Mouse (Mus musculus): ENCODE measurements around the gene Olfr894.
"Not testable (repeated sequence)": the region's sequence is repeated elsewhere in the genome, so short reads cannot be mapped to it uniquely, and the experiment has no call there.

The Olfr894 gene

DNA sequence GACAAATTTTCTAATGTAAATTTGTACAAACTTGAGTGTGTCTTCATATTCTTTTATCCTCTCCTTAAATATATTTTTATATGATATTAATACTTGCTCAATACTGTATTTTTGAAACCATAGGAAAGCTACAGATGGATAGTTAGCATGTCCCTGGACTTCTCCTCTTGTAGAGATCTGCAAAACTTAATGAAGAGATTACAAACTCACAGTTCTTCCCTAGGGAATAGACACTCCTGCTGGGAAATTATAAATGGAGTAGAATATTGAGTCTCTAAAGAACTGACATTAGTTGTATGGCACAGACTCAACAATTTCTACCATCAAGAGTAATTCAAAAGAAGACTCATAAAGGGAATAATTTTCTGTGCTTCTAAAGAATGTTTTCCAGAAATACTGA, at the start of gene Olfr894:
Gene Olfr894 (plus strand): TSS at position 301 of the 400 bp plus-strand sequence.
- DNase-seq: no peak

DNA sequence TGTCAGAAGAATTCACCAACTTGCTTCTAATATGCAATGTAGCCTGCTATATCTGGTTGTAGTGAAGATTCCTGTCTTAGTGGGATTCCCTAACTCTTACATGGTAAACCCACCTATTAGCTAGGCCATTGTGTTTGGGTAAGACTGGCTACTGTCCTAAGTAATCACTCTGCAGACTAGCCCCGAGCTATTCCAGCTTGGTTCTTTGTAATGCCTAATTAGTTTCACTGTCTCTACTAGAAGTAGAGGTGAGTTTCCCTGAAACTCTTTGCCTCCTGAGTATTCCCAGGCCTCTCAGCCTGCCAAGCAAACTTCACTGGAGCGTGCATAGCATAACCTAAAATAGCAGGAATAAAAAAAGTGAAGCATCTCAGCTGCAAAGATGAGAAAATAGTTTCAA, 49.5 kb upstream of the Olfr894 start:
- DNase-seq: not testable (repeated sequence)

- no peak for DNase-seq
Observed at GRCm38 (mm10) chr9:38180721-38181120, 37.1 kb upstream of the Olfr894 start, which contains the start of gene Olfr891. Olfr891 (minus strand) TSS chr9:38180821.

DNA sequence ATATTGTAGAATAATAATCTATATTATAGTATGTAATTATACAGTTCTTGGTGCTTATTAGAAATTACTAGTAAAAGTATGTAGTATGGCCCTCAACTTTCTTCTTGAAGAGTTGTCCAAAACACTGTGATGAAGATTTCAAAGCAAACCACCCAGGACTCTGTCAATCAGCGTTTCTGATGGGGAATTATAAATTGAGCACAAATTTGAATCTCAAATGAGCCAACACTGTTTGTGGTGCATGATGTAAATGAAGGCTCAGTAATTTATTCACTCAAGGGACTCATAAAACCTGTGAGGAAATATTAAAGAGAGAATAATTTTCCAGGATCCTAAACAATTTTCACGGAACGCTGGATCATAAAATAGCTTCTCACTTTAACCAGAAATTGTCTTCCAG, 9.8 kb upstream of the Olfr894 start, which contains the start of gene Olfr893:
Gene Olfr893 (plus strand): TSS at position 301 of the 400 bp plus-strand sequence.
- DNase-seq: no peak

GRCm38 (mm10) chr9:38252474-38252873, 34.6 kb downstream of the Olfr894 start, which contains the start of gene Olfr143:
Olfr143 (plus strand) TSS chr9:38252774.
- no peak for DNase-seq

GRCm38 (mm10) chr9:38267551-38267950, 49.7 kb downstream of the Olfr894 start, which contains the start of gene Olfr895:
Olfr895 (plus strand) TSS chr9:38267851.
- no peak for DNase-seq
